Mouse (Mus musculus) midbrain, embryonic 11.5 days (tissue): ENCODE results near the gene Foxp4. TPM values are rescaled to one million over a fixed set of nuclear protein-coding genes. Genes with fewer than 3 reads are reported as not detected.

Experiments used
- ATAC-seq: fragments of 200-750 bp; cut with Nextera tagmentation; 2 replicates; pipeline ENCODE4 v1.8.0; 2017; ENCODE audit warnings: moderate TSS enrichment, moderate library complexity; ENCODE audit not compliant: low FRiP score
- DNase-seq: peaks from one replicate; pipeline ENCODE4 v3.0.0; 2015; ENCODE audit warnings: low spot score; ENCODE audit errors: missing footprints
- H3K27ac ChIP-seq: fragments of 300-500 bp; sonication (generic); 2 replicates; pipeline ENCODE4 v1.5.1; 2014; ENCODE audit warnings: low read depth, low read length
- H3K27me3 ChIP-seq: fragments of 300-500 bp; sonication (generic); 2 replicates; pipeline ENCODE4 v1.6.1; 2014; ENCODE audit warnings: mild to moderate bottlenecking, low read length, moderate library complexity, mixed read lengths; ENCODE audit not compliant: control insufficient read depth, insufficient read depth
- H3K36me3 ChIP-seq: fragments of 300-500 bp; sonication (generic); 2 replicates; pipeline ENCODE4 v1.6.1; 2014; ENCODE audit warnings: mild to moderate bottlenecking, low read length, moderate library complexity, mixed read lengths; ENCODE audit not compliant: control insufficient read depth, insufficient read depth
- H3K4me1 ChIP-seq: fragments of 300-500 bp; sonication (generic); 2 replicates; pipeline ENCODE4 v1.6.1; 2014; ENCODE audit warnings: low read length; ENCODE audit not compliant: control insufficient read depth, insufficient read depth
- H3K4me2 ChIP-seq: fragments of 300-500 bp; sonication (generic); 2 replicates; pipeline ENCODE4 v1.6.1; 2014; ENCODE audit warnings: mild to moderate bottlenecking, moderate library complexity
- H3K4me3 ChIP-seq: fragments of 300-500 bp; sonication (generic); 2 replicates; pipeline ENCODE4 v1.5.1; 2014; ENCODE audit warnings: low read depth, low read length
- H3K9ac ChIP-seq: fragments of 300-500 bp; sonication (generic); 2 replicates; pipeline ENCODE4 v1.6.1; 2014; ENCODE audit warnings: low read length
- H3K9me3 ChIP-seq: fragments of 300-500 bp; sonication (generic); 2 replicates; pipeline ENCODE4 v1.6.1; 2016; ENCODE audit warnings: low read length; ENCODE audit not compliant: control insufficient read depth
- WGBS: fragments of 180-500 bp; shearing (Covaris S2); extraction: QIAGEN DNeasy Blood & Tissue Kit; methylation state at CpG from one replicate; pipeline ENCODE4 v1.1.7; 2014; 5-methylcytosine and 5-hydroxymethylcytosine counted together
- polyA plus RNA-seq: library from polyadenylated mRNA; unstranded; fragments of >200 nt; fragmentation: Nextera tagmentation; extraction: Ambion mirVana; gene quantifications from 2 replicates; pipeline ENCODE4 v1.2.1, GENCODE M21; 2014

The Foxp4 gene
- polyA plus RNA-seq, 1 experiment from 2014 or later, result 27.5 TPM

GRCm38 (mm10) chr17:47938839-47939238 is 14.4 kb upstream of the Foxp4 start:
- H3K36me3 ChIP-seq, result no peaks in the 10 kb centered on the region
- no peak overlapping the region for H3K4me3 ChIP-seq
- WGBS, result 77% methylated on average over 6 of the region's 6 CpGs
- H3K27ac ChIP-seq, result no peak overlapping the region
- H3K9me3 ChIP-seq, result no peaks in the 10 kb centered on the region
- no peaks in the 10 kb centered on the region for H3K27me3 ChIP-seq
- ATAC-seq (no peak), DNase-seq (no peak)
- H3K9ac ChIP-seq, result no peak overlapping the region
- no peak overlapping the region for H3K4me2 ChIP-seq
- H3K4me1 ChIP-seq, result peaks cover 9% of the 10 kb centered on the region

- peak overlapping the region; percentile 36; the same call in 1 of the 2 replicates for H3K9ac ChIP-seq
- DNase-seq (peak; percentile 89), ATAC-seq (no peak)
- no peak overlapping the region for H3K4me2 ChIP-seq
- H3K9me3 ChIP-seq, result no peaks in the 10 kb centered on the region
- no peak overlapping the region; the same call in 1 of the 2 replicates for H3K27ac ChIP-seq
- WGBS, result 19% methylated on average over 10 of the region's 10 CpGs
- H3K27me3 ChIP-seq, result no peaks in the 10 kb centered on the region
- H3K4me1 ChIP-seq, result peaks cover 9% of the 10 kb centered on the region
- H3K4me3 ChIP-seq, result no peak overlapping the region
- no peaks in the 10 kb centered on the region for H3K36me3 ChIP-seq
These were observed 13.6 kb upstream of the Foxp4 start for GRCm38 (mm10) chr17:47937926-47938600.

DNA sequence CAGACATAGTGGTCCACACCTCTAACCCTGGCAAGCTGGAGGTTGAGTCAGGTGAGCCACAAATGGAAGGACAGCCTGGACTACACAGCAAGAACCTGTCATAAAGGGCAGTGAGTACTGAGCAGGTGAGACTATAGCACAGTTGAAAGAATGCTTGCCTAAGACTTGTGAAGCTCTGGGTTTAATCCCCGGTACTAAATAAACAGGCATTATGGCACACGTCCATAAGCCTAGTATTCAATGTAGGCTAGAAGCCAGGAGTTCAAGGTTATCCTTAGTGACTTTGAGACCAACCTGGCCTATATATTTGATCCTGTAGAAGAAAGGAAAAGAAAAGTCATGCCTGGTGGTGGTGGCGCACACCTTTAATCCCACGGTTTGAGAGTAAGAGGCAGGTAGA is 12.1 kb upstream of the Foxp4 start:
- Histone ChIP-seq H3K4me1 (peaks cover 9% of the 10 kb centered on the region), H3K27me3 (no peaks in the 10 kb centered on the region), H3K9ac (no peak overlapping the region), H3K4me3 (no peak overlapping the region), H3K27ac (no peak overlapping the region), H3K4me2 (no peak overlapping the region), H3K36me3 (no peaks in the 10 kb centered on the region), H3K9me3 (no peaks in the 10 kb centered on the region)
- 83% methylated on average over 4 of the region's 4 CpGs for WGBS
- ATAC-seq (no peak), DNase-seq (no peak)

- DNase-seq (no peak), ATAC-seq (no peak)
- H3K4me2 ChIP-seq, result no peak overlapping the region
- 93% methylated on average over 4 of the region's 4 CpGs for WGBS
- no peak overlapping the region for H3K9ac ChIP-seq
- H3K9me3 ChIP-seq, result no peaks in the 10 kb centered on the region
- H3K36me3 ChIP-seq, result no peaks in the 10 kb centered on the region
- no peaks in the 10 kb centered on the region for H3K27me3 ChIP-seq
- no peak overlapping the region for H3K27ac ChIP-seq
- peaks cover 10% of the 10 kb centered on the region for H3K4me1 ChIP-seq
- H3K4me3 ChIP-seq, result no peak overlapping the region
These were observed 5.0 kb upstream of the Foxp4 start for GRCm38 (mm10) chr17:47929431-47929830.

DNA sequence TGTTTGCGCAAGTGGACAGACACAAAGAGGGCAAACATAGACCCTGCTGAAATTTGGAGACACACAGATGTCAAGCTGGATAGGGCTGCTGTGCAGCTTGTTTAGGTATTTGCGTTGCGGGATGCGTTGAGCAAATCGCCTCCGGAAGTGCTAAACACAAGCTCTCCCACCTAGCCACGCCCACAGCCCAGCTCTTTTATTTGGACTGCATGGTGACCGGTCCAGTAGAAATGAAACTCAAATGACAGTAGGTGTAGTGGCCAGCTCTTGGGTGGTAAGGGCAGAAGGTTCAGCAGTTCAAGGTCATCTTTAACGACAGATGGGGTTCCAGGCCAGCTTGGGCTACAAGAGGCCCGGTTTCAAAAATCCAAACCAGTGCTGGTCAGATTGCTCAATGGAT is 1.5 kb upstream of the Foxp4 start:
- H3K4me3 ChIP-seq, result peak overlapping the region; percentile 88; the same call in 1 of the 2 replicates
- no peaks in the 10 kb centered on the region for H3K36me3 ChIP-seq
- DNase-seq, result peak; percentile 89
- H3K9ac ChIP-seq, result peak overlapping the region; percentile 100; the same call in 1 of the 2 replicates
- H3K27ac ChIP-seq, result peak overlapping the region; percentile 96; the same call in 1 of the 2 replicates
- WGBS, result 20% methylated on average over 10 of the region's 10 CpGs
- H3K9me3 ChIP-seq, result no peaks in the 10 kb centered on the region
- ATAC-seq, result no peak
- H3K4me2 ChIP-seq, result peak overlapping the region; percentile 93
- peaks cover 22% of the 10 kb centered on the region for H3K4me1 ChIP-seq
- no peaks in the 10 kb centered on the region for H3K27me3 ChIP-seq

GRCm38 (mm10) chr17:47925340-47925926 is 988 bp upstream of the Foxp4 start:
- no peaks in the 10 kb centered on the region for H3K27me3 ChIP-seq
- H3K9me3 ChIP-seq, result no peaks in the 10 kb centered on the region
- under 1% methylated on average over 13 of the region's 13 CpGs for WGBS
- peak overlapping the region; percentile 100 for H3K9ac ChIP-seq
- peak overlapping the region; percentile 96 for H3K27ac ChIP-seq
- H3K4me1 ChIP-seq, result peaks cover 28% of the 10 kb centered on the region
- H3K4me3 ChIP-seq, result peak overlapping the region; percentile 88
- no peak; the same call in 1 of the 2 replicates for ATAC-seq
- DNase-seq, result no peak
- H3K4me2 ChIP-seq, result peak overlapping the region; percentile 93
- no peaks in the 10 kb centered on the region for H3K36me3 ChIP-seq

GRCm38 (mm10) chr17:47923678-47924382 is 615 bp downstream of the Foxp4 start:
- Histone ChIP-seq H3K9me3 (no peaks in the 10 kb centered on the region), H3K27me3 (no peaks in the 10 kb centered on the region), H3K36me3 (no peaks in the 10 kb centered on the region), H3K27ac (peak overlapping the region; percentile 96), H3K9ac (peak overlapping the region; percentile 100), H3K4me3 (peak overlapping the region; percentile 88), H3K4me1 (peaks cover 41% of the 10 kb centered on the region), H3K4me2 (peak overlapping the region; percentile 93)
- under 1% methylated on average over 63 of the region's 65 CpGs for WGBS
- DNase-seq (peak; percentile 95), ATAC-seq (peak; percentile 60)

GRCm38 (mm10) chr17:47923011-47923677 is 1.3 kb downstream of the Foxp4 start:
- WGBS, result under 1% methylated on average over 28 of the region's 28 CpGs
- ATAC-seq, result no peak
- H3K9me3 ChIP-seq, result no peaks in the 10 kb centered on the region
- peaks cover 42% of the 10 kb centered on the region for H3K4me1 ChIP-seq
- peak; percentile 93 for DNase-seq
- H3K27ac ChIP-seq, result peak overlapping the region; percentile 96; the same call in 1 of the 2 replicates
- H3K4me2 ChIP-seq, result peak overlapping the region; percentile 93
- H3K9ac ChIP-seq, result peak overlapping the region; percentile 100
- no peaks in the 10 kb centered on the region for H3K36me3 ChIP-seq
- H3K27me3 ChIP-seq, result no peaks in the 10 kb centered on the region
- H3K4me3 ChIP-seq, result peak overlapping the region; percentile 88
